Mouse (Mus musculus): Measurements from ENCODE around the gene Shtn1.

The Shtn1 gene

DNA sequence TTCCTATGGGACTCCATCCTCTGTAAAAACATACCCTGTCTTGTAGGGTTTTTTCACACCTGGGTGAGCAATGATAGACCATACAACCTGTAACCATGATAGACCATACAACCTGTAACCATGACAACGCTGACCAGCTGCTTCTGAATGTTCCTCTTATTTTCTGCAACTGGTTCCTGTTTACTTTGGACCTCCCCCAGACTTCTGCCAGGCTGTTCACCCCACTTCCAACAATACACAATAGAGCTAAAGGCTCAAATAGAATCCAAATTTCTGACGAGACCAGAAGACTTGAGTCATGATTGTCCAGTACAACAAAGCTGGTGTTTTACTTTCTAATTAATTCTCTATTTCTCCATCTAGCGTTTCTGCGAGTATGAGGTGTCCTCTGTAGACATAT, 23.8 kb downstream of the Shtn1 start:
- DNase-seq (ENCODE audit: low spot score) = no peak

DNA sequence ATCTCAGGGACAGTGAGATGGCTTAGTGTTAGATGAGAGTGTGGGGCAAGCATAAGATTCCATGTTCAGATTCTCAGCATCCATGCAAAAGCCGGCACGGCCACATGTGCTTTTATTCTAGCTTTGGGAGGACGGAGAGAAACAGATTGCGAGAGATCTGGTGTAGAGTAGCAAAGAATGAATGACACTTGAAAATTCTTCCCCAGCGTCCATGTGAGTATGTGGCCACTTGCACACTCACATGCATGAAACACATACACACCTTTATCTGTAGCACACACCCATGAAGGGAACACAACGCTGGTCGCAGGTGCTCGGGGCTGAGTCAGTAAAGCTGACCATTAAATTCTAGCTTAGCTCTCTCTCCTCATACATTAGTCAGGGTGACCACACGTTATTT, 24.3 kb downstream of the Shtn1 start:
- no peak for DNase-seq (ENCODE audit: low spot score)

DNA sequence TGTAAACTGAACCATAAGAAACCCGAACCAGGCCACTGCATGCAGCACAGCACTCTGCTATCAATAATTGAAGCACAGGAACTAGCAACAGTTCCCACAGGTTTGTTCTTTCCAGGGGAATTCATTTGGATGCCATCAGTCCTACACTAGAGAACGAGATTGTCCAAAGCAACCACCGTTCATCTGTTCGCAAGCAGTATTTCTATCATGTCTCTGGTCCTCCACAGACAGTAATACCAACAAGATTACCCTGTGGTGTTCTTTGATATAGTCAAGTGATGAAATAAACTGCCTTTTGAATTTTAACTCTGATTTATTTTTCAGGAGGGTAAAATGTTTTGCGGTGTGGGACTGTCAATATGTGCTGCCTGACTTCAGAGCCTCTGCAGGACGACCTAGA, 27.0 kb downstream of the Shtn1 start:
- no peak for DNase-seq (ENCODE audit: low spot score)

GRCm38 (mm10) chr19:59047511-59047910, 28.4 kb downstream of the Shtn1 start:
- no peak for DNase-seq (ENCODE audit: low spot score)

DNA sequence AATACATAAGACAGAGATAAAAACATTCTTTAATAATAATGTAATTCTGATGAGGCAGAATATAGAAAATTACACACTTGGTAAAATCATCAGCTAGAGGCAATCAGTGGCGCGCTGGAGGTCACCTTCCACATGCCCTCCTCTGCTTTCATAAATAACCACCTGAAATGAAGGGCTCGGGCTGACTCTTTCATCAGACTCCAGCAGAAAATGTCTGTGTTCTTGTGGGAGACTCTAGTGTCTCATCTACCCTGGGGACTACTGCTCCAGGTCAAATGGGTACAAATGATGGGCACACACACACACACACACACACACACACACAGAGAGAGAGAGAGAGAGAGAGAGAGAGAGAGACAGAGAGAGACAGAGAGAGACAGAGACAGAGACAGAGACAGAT, 34.8 kb downstream of the Shtn1 start:
- DNase-seq (ENCODE audit: low spot score) = no peak

GRCm38 (mm10) chr19:59038793-59039192, 37.1 kb downstream of the Shtn1 start:
- DNase-seq (ENCODE audit: low spot score) = no peak

GRCm38 (mm10) chr19:59036811-59037210, 39.1 kb downstream of the Shtn1 start:
- DNase-seq (ENCODE audit: low spot score) = no peak

DNA sequence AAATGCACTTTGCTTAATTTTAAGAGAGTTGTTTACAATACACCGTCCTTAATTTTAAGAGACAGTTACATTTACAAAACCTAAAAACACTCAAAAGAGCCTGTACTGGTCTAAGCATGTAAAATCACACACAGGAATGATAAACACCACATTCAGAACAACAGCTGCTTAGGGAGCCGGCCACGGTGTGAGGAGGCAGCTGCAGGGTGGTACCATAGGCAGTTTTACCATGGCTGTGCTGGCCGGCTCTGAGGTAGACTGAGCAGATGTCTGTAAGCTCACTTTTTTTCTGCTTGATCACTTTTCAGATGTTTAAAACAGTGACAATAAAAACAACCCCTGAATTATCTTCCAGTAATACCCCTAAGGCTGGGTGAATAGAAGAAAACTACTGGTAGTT, 42.7 kb downstream of the Shtn1 start:
- DNase-seq (ENCODE audit: low spot score) = no peak

- no peak for DNase-seq (ENCODE audit: low spot score)
These were observed 45.7 kb downstream of the Shtn1 start for GRCm38 (mm10) chr19:59030221-59030620.

DNA sequence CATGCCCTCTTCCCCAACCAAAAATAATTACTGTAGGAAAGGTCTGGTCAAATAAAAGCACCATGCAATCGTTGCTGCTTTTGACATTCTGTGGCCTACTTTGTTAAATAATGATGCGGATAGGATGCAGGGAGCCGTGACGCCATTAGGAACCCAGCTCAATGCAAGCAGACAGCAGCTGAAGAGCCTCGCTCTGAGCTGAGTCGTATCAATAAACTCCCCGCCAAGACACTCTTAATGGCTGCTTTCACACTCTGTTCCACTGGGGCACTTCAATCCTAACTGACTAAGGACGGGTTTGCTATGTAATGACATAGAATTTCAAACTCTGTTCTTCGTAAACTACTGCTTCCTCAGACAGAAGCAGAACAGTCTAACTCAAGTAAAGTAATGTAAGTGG, 46.9 kb downstream of the Shtn1 start:
- no peak for DNase-seq (ENCODE audit: low spot score)

DNA sequence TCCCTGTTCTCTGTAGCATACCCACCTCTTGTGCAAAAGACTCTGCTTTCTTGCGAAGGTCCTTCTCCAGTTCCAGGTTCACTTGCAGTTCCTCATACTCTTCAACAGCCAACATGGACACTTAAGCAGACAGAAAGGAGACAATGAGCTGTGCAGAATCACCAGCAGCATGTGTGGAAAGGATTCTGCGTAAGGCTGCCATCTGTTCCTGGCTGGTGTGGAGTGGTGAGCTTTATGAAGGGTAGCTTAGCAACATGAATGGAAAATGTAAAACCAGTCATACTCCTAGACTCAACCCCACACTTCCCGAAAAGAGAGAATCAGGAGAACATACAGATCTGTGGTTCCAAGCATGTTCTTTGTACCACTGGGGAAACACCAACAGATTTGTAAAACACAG, 47.8 kb downstream of the Shtn1 start:
- no peak for DNase-seq (ENCODE audit: low spot score)

DNA sequence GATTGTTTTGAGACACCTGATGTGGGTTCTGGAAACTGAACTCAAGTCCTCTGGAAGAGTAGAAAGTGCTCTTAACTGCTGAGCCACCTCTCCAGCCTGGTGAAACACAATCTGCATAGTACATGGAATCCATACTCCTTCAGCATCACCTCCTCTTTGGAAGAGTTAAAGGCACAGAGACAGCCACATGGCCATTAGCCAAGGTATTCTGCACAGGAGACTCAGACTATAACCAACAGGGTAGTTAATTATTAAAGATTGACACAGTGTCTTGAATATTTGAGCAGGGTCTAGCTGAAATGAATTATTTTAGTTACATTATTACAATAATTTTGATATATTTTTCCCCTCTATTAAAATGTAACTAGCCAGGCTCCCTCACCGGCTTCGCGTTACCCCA, 52.0 kb downstream of the Shtn1 start:
- no peak for DNase-seq (ENCODE audit: low spot score)

- no peak for DNase-seq (ENCODE audit: low spot score)
These were observed 54.3 kb downstream of the Shtn1 start for GRCm38 (mm10) chr19:59021644-59022043.

GRCm38 (mm10) chr19:59010802-59011201, 65.1 kb downstream of the Shtn1 start:
- DNase-seq (ENCODE audit: low spot score) = no peak

DNA sequence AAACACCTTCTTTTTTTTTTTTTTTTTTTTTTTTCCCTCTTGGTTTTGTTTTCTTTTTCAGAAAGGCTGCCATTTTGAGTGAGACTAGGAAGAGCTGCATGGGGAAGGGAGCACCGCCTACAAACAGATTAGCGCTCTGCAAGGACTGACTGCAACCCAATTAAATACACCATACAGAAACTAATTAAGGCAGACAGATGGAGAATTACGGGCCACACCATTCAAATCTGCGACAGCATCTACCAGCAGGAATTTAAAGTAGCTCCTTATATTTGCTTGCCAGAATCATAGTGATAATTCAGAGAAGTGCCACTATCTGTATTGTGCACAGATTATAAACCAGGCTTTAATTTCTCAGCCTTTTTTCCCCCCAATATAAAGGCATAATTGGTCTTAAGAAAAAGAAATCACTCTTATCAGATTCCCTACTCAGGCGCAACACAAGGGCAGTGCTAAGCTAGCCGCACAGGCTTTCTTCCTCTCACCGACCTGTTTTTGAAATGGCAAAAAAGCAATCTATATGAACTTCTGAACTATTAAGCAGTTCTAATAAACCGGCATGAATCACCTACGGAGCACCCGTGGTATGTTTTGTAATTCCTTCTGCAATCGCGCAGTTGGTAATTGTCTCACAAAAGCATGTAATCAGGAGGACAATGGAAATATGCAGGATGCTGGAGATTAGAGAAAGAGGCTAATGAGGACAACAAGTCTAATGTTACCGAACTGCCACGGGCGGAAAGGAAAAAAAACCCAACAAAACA, 69.1 kb downstream of the Shtn1 start:
- no peak for DNase-seq (ENCODE audit: low spot score)

- no peak for DNase-seq (ENCODE audit: low spot score)
These were observed 73.1 kb downstream of the Shtn1 start for GRCm38 (mm10) chr19:59002827-59003226.

GRCm38 (mm10) chr19:58981571-58981970, 94.3 kb downstream of the Shtn1 start:
- no peak for DNase-seq (ENCODE audit: low spot score)

DNA sequence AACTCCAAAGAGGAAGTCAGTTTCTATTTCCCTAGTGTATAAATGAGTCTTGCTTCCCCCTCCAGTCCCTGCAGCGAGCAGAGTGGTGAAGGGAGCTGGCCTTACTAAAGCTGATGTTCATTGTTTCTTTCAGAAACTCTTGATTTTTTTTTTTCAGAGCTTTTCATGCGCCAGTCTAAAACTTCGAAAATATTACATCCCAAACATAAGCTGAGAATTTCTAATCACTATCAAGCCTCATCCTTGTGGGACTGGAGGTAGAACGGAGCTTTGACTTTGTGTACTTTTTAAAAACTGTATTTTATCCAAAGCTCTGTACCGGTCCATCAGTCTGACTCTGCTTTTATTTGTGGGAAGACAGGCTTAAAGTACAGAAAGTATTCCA, 95.9 kb downstream of the Shtn1 start:
- DNase-seq (ENCODE audit: low spot score) = no peak

DNA sequence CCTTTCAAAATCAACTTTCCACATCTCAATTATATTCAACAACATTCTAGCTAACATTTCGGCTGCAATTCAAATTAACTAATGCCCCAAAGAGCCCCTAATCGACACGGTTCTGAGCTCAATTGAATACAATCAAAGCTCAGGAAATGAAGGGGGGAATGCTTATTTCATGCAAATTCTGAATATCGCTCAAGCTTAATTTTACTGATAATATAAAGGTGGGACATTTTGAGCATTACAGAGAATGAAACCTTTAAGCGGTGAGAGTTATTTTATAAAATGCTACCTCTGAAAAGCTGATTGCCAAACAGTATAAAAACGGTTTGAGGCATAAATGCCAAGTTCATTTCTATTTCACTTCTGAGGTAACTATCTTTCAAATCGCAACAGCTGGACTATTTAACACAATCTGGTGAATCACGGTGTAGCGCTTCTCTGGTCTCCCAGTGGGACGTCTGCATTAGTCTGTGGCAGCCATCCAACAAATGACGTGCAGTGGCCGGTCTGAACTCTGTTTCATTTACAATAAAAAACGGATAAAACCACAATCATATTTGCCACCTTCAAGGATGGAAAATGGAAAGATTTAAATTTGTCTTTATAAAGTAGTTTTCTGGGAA, 96.4 kb downstream of the Shtn1 start:
- DNase-seq (ENCODE audit: low spot score) = peak; percentile 4

DNA sequence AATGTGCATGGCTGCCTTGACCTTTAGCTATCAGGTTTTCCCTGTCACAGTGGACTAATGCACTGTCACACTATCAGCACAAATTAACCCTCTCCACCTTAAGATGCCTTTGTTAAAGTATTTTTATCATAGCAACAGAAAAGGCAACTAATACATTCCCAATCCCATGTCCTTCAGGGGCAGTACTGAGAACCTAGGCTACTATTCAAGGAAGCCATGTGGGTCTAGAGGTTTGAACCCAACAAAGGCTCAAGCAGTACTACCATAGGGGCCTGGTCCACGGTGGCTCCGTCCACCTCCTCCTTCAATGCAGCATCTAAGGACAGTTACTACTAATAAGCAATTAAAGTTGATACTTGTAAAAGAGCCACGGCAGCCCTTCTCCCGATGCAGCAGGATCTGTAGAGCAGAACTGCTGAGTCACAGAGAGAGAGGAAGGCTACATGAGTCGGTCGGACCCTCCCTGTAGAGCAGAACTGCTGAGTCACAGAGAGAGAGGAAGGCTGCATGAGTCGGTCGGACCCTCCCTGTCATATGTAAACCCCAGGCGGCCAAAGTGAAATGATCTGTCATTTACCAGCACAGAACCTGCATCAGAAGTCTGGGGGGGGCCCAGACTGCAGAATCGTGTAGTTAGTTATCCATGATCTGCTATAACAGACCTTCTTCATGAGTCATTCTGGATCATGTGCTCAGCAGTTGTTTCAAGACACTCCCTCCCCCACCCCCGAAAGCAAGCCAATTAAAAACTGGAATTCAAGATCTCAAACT, 97.3 kb downstream of the Shtn1 start:
- DNase-seq (ENCODE audit: low spot score) = no peak

- DNase-seq (ENCODE audit: low spot score) = no peak
These were observed 100.6 kb downstream of the Shtn1 start for GRCm38 (mm10) chr19:58975216-58975863.

GRCm38 (mm10) chr19:58974126-58974525, 101.8 kb downstream of the Shtn1 start:
- DNase-seq (ENCODE audit: low spot score) = no peak

GRCm38 (mm10) chr19:58970826-58971225, 105.1 kb downstream of the Shtn1 start:
- no peak for DNase-seq (ENCODE audit: low spot score)
